Mouse (Mus musculus) spleen, postnatal 14 days (tissue): ENCODE results near the gene Mdm2.

Experiments used
- DNase-seq, 2 experiments: peaks; one replicate each; pipeline ENCODE4 v3.0.0; 2021 to 2022; ENCODE audit warnings: low spot score in 2 of 2

The Mdm2 gene

DNA sequence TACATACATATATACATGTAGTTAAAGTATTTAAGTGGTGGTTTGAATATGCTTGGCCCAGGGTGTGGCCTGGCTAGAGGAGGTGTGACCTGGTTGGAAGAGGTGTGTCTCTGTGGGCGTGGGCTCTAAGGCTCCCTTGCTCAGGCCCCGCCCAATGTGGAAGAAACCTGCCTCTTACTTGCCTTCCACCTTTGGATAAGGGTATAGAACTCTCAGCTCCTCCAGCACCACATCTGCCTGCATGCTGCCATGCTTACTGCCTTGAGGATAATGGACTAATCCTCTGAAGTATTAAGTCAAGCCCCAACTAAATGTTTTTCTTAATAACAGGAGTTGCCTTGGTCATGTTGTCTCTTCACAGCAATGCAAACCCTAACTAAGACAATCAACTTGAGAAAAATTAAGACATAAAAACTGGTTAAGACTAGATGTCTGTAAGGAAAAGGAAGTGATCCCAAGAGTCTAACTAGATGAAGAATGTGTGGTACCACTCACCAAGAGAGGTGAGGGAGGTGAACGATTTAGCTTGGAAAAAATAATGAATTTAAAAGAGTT, 12.9 kb downstream of the Mdm2 start:
- no peak for DNase-seq

DNA sequence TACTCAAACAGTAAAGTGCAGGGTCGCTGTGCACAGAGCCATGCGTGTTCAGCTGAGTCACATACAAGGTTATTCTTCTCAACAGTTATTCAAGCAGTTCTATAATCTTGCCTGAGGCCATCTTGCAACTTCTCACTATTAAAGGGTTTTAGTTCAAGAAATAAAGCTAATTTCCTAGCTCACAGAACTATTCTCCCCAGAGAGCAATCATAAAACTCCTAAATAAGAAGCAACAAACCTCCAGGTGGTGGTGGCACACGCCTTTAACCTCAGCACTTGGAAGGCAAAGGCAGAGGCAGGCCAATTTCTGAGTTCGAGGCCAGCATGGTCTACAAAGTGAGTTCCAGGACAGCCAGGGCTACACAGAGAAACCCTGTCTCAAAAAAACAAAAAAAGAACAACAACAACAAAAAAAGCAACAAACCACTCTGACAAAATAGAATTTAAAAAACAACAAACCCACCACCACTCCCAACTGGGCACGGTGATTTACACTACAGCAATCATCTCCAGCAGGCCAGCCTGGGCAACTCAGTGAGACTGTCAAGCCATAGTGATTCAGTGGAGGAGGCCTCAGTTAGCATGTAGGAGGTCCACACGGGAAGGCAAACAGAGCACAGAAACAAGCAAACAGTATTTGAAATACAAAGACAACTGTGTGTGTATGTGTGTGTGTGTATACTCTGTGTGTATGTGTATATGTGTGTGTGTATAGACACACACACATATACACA, 13.6 kb downstream of the Mdm2 start:
- DNase-seq = no peak

DNA sequence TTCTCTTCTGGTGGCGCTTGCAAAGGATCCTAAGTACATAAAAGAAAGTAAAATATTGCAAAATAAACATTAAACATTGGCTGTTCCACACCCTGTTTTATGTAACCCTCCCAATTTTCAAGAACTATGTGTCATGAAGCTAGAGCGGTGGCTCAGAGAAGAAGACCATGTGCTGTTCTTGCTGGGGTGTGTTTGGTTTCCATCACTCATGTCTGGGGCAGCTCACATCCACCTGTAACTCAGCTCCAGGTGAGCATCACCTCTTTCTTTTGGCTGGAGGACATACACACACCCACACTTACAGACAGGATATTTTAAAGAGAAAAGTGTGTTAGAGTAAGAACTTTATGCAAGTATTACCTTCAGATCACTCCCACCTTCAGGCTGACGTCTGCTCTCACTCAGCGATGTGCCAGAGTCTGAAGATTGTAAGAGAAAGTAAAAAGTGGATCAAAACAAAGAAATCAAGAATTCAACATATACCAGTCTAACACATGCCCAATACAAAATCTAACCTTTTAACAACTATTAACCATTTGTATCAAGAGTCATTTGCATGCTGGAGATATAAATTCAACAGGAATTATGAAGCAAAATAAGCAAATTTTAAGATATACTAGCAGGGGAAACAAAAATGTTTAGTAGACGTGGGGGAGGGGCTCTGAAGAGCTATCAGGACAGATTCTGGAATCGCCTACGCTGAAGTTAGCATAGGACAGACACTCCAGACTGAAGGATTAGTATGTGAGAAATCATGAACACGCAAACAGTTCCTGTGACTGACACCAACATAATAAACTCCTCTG, 14.3 kb downstream of the Mdm2 start:
- DNase-seq = no peak

DNA sequence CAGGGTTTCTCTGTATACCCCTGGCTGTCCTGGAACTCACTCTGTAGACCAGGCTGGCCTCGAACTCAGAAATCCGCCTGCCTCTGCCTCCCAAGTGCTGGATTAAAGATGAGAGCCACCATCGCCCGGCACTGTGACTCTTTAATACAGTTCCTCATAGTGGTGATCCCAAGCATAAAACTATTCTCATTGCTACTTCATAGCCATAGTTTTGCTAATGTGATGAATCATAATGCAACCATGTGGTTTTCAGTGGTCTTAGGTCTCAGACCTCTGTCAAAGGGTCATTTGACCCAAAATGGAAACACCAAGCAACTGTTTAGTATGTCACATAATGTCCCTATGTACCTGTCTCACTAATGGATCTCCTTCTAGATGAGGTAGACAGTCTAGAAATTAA, 15.0 kb downstream of the Mdm2 start:
- no peak for DNase-seq

DNA sequence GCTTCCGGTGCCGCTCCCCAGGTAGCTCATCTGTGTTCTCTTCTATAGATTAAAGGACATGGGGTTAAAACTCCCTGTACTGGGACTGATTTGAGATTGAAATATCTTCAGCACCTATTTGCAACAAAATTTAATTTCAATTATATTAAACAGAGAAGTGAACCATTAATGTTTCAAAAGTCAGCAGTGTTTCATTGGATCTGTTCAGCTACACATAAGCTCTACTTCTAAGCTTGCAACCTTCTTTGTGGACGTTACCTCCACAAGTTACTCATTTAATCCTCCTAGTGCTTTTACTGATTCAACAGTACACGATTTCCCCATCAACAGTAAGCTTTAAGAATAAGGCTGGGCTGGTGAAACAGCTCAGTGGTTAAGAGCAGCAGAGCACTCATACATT, 15.5 kb downstream of the Mdm2 start:
- no peak for DNase-seq

DNA sequence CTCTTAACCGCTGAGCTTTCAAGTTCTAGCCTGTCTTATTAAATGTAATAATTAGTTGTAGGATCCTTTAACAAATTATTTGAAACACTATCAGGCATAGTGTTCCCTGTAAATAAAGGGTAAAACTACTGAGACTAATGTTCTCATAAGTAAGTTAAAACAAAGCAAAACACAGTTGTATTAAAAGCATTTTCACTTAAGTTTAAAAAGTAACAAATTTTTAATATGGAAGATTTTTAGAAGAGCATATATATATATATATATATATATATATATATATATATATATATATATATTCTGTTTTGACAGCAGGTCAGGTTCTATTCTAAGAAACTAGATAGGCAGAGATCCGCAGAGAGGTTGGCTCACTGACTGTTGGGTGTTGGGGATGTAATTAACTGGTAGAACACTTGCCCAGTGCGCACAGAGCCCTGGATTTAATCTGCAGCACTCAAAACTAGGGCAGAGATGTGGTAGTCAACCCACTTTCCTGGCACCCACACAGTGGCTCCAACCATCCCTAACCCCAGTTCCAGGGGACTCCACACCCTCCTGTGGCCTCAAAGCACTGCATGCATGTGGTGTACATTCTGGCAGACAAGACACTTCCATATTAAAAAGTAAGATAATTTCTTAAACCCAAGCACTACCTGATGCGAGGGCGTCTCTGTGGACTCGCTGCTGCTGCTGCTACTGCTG, 16.2 kb downstream of the Mdm2 start:
- DNase-seq = no peak

DNA sequence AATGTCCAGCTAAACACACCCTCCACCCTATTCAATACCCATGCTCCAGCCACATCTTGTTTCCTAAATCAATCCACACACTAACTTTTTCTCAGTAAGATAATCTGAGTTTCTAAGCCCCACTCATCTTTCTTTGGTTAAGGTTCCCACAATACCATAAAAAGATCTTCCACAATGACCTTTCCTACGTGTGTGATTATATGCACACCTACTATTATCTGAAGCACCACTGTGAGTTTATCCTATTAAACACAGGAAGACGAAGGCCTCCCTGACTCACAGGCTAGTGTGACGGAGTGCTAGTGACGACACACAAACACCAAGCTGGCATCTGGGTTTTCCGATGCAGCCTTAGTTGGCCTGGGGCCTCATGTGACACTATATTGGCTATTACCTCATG, 17.6 kb downstream of the Mdm2 start:
- no peak for DNase-seq

DNA sequence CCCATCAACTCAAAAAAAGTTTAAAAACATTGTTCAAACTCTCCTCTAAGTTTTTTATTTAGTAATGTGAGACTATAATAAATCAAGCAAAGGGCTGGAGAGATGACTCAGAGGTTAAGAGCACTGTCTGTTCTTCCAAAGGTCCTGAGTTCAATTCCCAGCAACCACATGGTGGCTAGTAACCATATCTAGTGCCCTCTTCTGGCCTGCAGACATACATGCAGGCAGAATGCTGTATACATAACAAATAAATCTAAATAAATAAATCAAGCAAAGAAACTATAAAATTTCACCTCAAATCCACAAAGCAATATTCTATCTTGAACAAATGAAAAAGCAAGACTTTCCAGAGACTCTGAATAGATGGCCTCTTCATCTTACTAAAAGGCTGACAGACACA, 18.4 kb downstream of the Mdm2 start:
- no peak for DNase-seq

DNA sequence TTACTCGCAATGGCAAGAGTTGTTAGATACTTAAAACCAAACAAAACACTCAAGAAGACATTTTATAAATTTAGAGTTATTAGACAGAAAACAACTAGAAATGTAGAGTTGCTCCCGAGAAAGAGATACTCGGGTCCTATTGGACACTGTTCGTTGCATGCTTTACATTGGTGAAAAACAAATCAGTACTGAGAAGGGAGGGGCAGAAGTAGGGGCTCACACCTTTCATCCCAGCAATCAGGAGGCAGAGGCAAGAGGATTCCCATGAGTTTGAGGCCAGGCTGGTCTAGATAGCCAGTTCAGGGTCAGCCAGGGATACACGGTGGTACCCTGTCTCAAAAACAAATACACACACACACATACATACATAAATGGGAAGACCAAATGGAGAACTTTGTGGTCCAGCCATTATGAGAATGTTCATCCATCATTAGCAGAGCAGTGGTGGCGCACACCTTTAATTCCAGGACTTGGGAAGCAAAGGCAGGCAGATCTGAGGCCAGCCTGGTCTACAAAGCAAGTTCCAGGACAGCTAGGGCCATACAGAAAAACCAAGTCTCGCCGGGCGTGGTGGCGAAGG, 19.1 kb downstream of the Mdm2 start:
- no peak for DNase-seq

DNA sequence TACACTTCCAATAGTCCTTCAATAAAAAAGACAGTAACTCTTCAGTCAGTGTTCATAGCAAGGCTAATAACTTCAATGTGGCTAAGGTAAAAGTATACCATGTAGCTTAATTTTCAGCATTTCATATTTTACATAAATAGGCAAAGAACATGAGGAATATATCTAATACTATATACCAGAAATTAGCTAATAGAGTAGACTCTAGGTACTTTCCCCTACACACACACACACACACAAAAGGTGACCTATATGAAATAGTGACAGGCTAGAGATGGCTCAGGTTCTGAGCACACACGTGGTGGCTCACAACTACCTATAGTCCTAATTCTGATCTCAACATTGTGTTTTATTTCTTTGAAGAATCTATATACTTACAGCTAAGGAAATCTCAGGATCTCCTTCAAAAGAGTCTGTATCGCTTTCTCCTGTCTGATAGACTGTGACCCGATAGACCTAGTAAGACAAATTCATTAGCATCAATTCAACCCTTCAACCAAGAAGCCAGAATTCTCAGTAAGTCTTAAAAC, 19.7 kb downstream of the Mdm2 start:
- DNase-seq = no peak

DNA sequence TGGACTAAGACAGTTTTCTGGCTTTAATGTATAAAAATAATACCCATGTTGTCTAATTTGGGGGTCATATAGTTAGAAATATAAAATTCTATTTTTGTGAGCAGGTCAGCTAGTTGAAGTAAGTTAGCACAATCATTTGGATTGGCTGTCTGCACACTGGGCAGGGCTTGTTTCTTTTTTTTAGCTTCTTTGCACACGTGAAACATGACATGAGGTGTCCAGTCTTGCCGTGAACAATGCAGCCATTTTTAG, 20.5 kb downstream of the Mdm2 start:
- DNase-seq = no peak

DNA sequence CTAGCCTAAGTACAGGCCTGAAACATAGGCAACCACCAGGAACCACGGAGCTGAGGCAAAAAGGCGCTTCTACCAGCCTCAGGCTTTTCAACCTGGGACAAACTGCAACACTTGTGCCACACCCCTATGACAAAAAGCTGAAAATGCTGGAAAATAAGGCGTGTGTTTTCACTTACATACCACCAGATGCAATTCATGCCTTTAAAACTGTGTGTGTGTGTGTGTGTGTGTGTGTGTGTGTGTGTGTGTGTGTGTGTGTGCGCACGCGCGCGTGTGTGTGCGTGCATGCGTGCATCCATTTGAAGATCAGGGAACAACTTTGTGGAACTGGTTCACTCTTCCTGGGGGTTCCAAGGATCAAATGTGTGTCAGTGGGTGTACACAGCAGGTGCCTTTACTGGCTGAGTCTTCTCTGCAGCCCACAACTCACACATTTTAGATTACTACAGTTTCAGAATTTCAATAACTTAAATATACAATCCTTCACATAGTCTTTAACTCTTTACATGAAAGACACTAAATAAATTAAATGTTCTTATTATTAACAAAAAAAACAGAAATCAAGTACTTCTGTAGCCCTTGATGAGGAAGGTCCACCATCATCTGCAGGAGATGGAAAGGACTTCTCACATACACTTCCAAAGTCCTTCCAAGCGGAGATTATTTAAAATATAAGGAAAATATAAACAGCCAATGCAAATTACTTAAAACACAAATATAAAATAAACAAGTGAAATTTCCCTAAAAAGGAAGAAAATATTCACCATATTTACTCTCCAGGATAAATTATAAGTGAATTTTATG, 21.1 kb downstream of the Mdm2 start:
- DNase-seq = no peak

DNA sequence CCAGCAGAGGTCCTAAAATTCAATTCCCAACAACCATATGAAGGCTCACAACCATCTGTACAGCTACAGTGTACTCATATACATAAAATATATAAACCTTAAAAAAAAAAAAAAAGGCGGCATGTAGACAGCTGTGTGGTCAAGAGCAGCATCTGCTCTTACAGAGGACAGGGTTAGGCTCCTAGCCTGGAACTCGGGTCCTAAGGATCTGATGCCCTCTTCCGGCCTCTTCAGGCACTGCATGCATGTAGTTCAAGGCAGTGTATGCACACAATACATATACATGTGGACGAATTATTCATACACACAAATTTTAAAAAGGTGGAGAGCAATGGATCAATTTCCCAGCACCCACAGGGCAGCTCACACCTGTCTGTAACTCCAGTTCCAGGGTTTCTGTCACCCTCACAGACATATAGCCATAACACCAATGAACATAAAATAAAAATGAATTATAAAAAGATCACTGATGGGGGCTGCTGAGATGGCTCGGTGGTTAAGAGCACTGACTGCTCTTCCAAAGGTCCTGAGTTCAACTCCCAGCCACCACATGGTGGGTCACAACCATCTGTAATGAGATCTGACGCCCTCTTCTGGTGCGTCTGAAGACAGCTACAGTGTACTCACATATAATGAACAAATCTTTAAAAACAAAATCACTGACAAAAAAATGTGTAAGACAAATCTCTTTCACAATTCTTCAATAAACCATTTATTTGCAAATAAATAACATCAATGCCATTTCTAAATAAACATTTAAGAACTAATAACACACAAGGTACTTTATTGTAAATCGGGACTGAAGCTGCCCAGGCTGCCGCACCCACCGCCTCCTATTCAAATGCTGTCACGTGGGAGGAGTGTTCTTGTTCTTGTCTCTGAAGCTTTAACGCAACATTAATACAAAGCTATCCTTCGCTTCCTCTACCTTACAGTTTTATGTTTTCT, 22.1 kb downstream of the Mdm2 start:
- peak in 1 of 2 experiments; percentile 30 for DNase-seq

DNA sequence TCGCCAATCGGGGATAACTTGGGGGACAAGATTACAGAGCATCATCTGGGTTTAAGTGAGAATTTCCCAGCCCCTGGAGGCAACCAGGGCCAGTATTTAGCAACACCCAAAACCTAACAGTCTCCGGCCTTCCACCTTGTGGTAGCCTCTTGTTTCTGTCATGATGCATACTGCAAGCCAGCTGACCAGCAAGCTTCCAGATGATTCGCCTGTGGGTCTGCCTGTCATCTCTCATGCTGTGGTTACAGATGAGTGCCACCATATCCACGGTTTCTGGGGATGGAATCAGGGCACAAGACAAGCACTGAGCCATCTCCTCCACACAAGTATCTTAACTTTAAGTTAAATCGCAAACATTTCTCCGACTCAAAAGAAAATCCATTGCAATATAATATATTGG, 23.0 kb downstream of the Mdm2 start:
- no peak for DNase-seq

DNA sequence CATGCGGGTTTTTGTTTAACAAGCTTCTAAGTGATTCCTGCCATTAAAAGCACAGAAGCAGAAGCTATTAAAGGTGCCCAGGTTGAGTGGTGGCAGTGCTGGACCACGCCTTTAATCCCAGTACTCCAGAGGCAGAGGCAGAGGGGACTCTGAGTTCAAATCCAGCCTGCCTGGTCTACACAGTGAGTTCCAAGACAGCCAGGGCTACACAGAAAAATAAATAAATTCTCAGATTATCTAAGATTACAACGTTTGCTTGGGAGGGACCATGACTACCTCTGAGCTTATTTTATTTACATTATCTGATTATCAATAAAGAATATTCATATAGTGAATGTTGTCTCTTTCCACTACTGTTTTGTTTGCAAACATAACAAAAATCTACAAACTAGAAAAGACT, 23.5 kb downstream of the Mdm2 start:
- DNase-seq = no peak

DNA sequence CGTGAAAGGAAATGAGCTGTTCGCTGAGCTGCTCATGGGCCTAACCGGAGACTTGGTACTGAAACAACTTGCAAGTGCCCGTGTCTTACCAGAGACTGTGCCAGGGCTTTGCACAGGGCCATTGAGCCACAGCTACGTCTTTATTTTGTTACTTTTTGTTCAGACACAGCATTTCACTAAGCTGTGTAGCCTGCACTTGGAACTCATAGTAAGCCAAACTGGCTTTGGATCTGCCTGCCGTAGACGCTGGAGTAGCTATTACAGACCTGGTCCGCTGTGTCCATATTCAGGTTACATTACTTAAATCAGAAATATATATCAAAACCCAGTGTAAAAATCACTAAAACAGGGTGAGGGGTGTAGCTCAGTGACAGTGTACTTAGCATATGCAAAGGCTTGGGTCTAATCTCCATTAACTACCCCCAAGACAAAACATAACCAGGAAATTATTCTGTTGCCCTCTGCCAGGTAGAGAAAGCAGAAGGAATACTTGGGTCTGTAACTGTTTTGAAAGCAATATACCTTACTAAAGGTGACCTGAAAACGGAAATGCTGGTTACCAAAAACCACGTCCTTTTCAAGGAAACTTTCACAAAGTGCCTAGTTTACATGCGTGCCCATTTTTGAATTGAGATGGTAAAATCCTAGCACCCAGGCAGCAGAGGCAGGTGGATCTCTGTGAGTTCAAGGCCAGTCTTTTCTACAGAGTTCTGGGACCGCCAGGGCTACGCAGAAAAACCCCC, 24.5 kb downstream of the Mdm2 start:
- DNase-seq = no peak

DNA sequence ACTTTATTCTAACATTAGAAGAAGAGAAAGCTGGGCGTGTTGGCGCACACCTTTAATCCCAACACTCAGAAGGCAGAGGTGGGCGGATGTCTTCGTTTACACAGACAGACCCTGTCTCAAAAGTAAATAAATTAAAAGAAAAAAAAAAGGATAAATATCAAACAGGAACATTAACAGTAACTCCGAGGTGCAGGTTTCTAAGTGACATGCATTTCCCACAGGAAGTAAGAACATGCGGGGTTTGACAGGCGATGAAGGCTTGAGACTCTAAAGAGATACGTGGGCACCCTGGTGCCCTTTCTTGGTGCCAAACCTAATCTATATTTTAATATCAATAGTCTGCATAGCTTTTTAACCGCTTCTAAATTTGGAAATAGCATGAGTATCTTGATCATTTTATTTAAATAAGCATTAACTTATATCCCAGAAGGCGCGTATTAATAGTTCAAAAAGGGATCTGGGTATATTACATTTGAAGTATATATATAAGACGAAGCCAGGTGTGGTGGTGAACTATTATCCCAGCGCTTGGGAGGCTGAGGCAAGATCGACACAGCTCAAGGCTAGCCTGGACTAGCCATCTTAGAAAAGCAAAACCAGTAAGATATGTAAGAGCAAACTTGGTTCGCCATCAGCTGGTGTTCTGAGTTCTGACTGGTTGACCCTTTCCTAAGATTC, 25.2 kb downstream of the Mdm2 start:
- no peak for DNase-seq

DNA sequence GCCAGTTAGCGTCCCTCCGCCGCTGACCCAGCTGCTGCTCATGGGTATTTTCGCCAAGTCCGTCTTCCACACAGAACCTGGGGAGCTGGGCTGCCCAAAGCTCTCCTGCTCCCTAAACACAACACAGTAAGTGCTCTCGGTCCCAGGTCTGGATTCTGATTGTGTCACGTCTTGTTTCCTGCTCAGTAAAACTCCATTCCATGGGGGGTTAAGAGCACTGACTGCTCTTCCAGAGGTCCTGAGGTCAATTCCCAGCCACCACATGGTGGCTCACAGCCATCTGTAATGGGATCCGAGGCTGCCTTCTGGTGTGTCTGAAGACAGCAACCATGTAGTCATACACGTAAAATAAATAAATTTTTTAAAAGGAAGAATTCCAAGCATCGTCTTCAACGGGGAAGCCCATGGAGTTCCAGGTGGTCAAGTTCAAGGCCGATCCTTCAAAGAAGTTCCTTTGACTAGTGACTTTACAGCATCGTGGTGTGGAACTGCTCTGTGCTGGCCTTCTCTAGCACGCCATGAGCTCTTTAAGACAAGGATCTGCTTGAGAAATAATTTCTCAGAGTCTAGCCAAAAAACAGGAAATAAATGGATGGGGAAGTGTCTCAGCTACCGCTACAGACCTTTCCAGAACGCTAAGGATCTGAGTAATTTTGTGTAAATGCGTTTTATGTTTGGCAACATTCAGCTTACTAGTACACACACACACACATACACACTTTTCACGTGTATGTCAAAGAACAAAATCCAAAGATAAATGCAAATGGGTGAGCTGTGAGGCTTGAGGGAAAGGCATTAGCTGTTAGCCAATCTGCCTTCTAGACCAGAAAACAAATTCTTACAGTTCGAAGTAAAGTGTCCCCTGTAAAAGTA, 26.0 kb downstream of the Mdm2 start:
- no peak for DNase-seq
